Mouse (Mus musculus): ENCODE measurements at regions not wholly inside any gene's neighbourhood (a gene's known extent, or its start where the extent isn't known, plus 50 kb on each side); places are given as distances from the start of the nearest gene placed in this dataset.

DNA sequence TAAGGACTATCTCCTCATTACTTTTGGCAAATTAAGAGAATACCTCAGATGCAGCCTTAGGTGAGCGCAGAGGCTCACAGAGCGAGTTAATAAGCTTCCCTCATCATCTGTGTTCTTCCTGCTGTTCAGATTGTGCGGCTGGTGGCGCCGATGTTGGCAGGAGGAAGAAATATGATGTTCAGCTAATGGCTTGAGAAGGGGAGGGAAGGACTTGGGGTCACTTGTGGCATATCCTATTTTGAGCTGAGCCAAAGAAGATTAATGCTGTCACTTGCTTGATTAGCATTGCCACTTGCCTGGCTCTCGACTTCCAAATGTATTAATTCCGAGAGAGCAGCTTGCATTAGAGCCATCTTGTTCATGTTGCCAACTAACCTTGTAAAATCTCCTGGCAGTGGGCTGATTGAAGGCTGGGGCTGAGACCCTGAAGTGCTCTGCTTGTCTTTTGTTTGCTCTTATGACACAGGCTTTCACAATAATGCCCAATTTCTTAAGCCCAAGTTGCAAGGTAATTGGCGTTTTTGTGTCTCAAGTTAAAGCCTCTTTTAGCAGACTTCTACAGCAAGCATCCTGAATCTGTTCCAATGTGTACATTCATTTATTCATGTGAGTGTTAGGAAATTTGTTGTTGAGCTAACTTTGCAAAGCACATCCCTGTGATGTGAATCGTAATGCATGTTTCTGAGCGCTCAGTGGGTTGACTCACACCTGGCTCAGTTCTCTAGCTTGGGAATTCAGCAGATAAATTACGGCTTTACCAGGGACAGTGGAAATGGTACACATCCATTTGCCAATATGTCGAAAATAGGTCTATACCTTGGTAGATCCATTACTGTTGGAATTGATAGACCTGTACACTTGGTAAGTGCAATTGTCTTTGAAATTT, 167.6 kb downstream of the Fam173b start:
- TF ChIP-seq CTCF (conservative IDR thresholded peaks at IDR 0.05; ENCODE audit: insufficient read depth, insufficient read length, low read depth, low read length): no peak
- TF ChIP-seq POLR2A (IDR thresholded peaks at IDR 0.05; ENCODE audit: low read depth, low read length): no peak
